ENCODE assay signal across 22 mouse cellular contexts in the genomic region with DNA sequence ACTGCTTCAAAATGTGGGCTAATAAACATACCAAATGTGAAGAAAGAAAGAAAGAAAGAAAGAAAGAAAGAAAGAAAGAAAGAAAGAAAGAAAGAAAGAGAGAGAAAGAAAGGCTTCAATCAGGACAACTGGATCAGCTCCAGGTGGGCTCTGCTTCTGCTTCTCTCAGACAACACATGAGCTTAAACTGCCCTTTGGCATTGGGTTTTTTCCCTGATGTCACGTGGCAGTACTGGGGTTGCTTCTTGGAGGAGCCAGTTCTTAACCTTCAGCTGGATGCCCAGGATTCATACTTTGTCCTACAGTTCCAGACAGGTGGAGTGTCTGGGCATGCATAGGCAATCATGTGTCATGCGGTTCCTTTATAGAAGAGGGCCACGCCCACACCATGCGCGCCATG.
DNase-seq lines count a peak whose midpoint lies in the region; ATAC-seq and TF ChIP-seq lines count a peak whose summit lies in the region.
"Had no signal": no experiment of that assay in that cellular context is flagged by ENCODE, and none has a peak within 500 bp of the region (broad histone marks: within the 10 kb centered on the region; RNA-seq: fewer than 3 reads in every experiment).

No protein-coding gene starts in this region.

- DNase-seq in heart, adult 11 months: peak; percentile 61
- DNase-seq in heart, adult 2 months: no peak
- peak; percentile 73 to 75 for DNase-seq in kidney, adult 8-10 months
- peak; percentile 70 to 82 for DNase-seq in kidney, postnatal 25 days
- no peak for DNase-seq in heart, embryonic 10.5 days (ENCODE audit: low spot score)
- DNase-seq: adrenal gland, postnatal 25 days; B cell, adult 2 months; cerebellum, adult 18-20 months; cerebellum, adult 9-11 months; cerebellum, postnatal 36 days; forebrain, postnatal 0 days; gastrocnemius, postnatal 14 days; heart, postnatal 14 days had no signal

- H3K27ac ChIP-seq in heart, adult 2 months: no peak overlapping the region
- H3K27ac ChIP-seq in kidney, embryonic 15.5 days: no peak overlapping the region
- H3K27ac ChIP-seq in intestine, postnatal 0 days (ENCODE audit: low read depth, low read length): no peak overlapping the region
- H3K27ac ChIP-seq in heart, embryonic 10.5 days: no peak overlapping the region
- H3K27ac ChIP-seq: embryonic facial prominence, embryonic 13.5 days; forebrain, embryonic 13.5 days; heart, embryonic 15.5 days; hindbrain, embryonic 13.5 days had no signal

- WGBS in heart, adult 2 months: 92% methylated on average over 5 of the region's 5 CpGs
- 96% methylated on average over 5 of the region's 5 CpGs for WGBS in kidney, embryonic 15.5 days
- 80% methylated on average over 5 of the region's 5 CpGs for WGBS in intestine, postnatal 0 days
- WGBS in heart, embryonic 10.5 days: 91% methylated on average over 5 of the region's 5 CpGs

- H3K9ac ChIP-seq in heart, adult 2 months (ENCODE audit: low read depth, low read length): no peak overlapping the region
- H3K9ac ChIP-seq in kidney, embryonic 15.5 days: no peak overlapping the region
- H3K9ac ChIP-seq in intestine, postnatal 0 days (ENCODE audit: low read depth, low read length): no peak overlapping the region
- H3K9ac ChIP-seq: embryonic facial prominence, embryonic 13.5 days; forebrain, embryonic 13.5 days; forebrain, postnatal 0 days; heart, embryonic 15.5 days; hindbrain, embryonic 13.5 days had no signal

- TF ChIP-seq EP300 in heart, adult 2 months (IDR thresholded peaks at IDR 0.05; ENCODE audit: insufficient read depth, low read depth, low read length): no peak

- H3K9me3 ChIP-seq in kidney, embryonic 15.5 days (replicated peaks): no peaks in the 10 kb centered on the region
- no peaks in the 10 kb centered on the region for H3K9me3 ChIP-seq in intestine, postnatal 0 days (ENCODE audit: control insufficient read depth)
- no peaks in the 10 kb centered on the region for H3K9me3 ChIP-seq in heart, embryonic 10.5 days
- H3K9me3 ChIP-seq: embryonic facial prominence, embryonic 13.5 days; forebrain, embryonic 13.5 days; G1E; heart, embryonic 15.5 days; hindbrain, embryonic 13.5 days had no signal

- no peaks in the 10 kb centered on the region for H3K27me3 ChIP-seq in heart, adult 2 months (ENCODE audit: control insufficient read depth, insufficient read depth, low read length)
- no peaks in the 10 kb centered on the region for H3K27me3 ChIP-seq in kidney, embryonic 15.5 days
- no peaks in the 10 kb centered on the region for H3K27me3 ChIP-seq in intestine, postnatal 0 days (replicated peaks; ENCODE audit: control insufficient read depth, insufficient read depth, low read length)
- no peaks in the 10 kb centered on the region for H3K27me3 ChIP-seq in heart, embryonic 10.5 days (ENCODE audit: insufficient read depth, poor library complexity, severe bottlenecking)
- H3K27me3 ChIP-seq: forebrain, embryonic 13.5 days; hindbrain, embryonic 13.5 days had no signal

- no peak overlapping the region for H3K4me2 ChIP-seq in kidney, embryonic 15.5 days
- H3K4me2 ChIP-seq in intestine, postnatal 0 days (replicated peaks; ENCODE audit: low read depth): no peak overlapping the region
- H3K4me2 ChIP-seq: embryonic facial prominence, embryonic 13.5 days; forebrain, embryonic 13.5 days; heart, embryonic 11.5 days; heart, embryonic 15.5 days; hindbrain, embryonic 13.5 days had no signal

- H3K4me1 ChIP-seq in heart, adult 2 months (ENCODE audit: control insufficient read depth, insufficient read depth, low read length): no peaks in the 10 kb centered on the region
- H3K4me1 ChIP-seq in kidney, embryonic 15.5 days: no peaks in the 10 kb centered on the region
- H3K4me1 ChIP-seq in intestine, postnatal 0 days (replicated peaks; ENCODE audit: control insufficient read depth, insufficient read depth, low read length): no peaks in the 10 kb centered on the region
- H3K4me1 ChIP-seq in heart, embryonic 10.5 days: no peaks in the 10 kb centered on the region; the same call in 1 of the 2 replicates
- H3K4me1 ChIP-seq: embryonic facial prominence, embryonic 13.5 days; heart, embryonic 15.5 days had no signal

- no peaks in the 10 kb centered on the region for H3K79me2 ChIP-seq in heart, adult 2 months (replicated peaks; ENCODE audit: control insufficient read depth, insufficient read depth, low read length)

- no peaks in the 10 kb centered on the region for H3K36me3 ChIP-seq in heart, adult 2 months (ENCODE audit: control insufficient read depth, insufficient read depth, low read length)
- no peaks in the 10 kb centered on the region for H3K36me3 ChIP-seq in kidney, embryonic 15.5 days
- no peaks in the 10 kb centered on the region for H3K36me3 ChIP-seq in intestine, postnatal 0 days (ENCODE audit: control insufficient read depth, insufficient read depth)
- H3K36me3 ChIP-seq in heart, embryonic 10.5 days: no peaks in the 10 kb centered on the region
- H3K36me3 ChIP-seq: embryonic facial prominence, embryonic 13.5 days; G1E; heart, embryonic 15.5 days; hindbrain, embryonic 13.5 days had no signal

- ATAC-seq in kidney, embryonic 15.5 days (replicated peaks; ENCODE audit: low FRiP score): no peak
- no peak for ATAC-seq in intestine, postnatal 0 days
- ATAC-seq: CD4-positive, CD25-positive, alpha-beta regulatory T cell, adult 4 months; forebrain, embryonic 13.5 days; forebrain, postnatal 0 days had no signal

- TF ChIP-seq CTCF in heart, adult 2 months (IDR thresholded peaks at IDR 0.05): no peak
- TF ChIP-seq CTCF in intestine, postnatal 0 days (IDR thresholded peaks at IDR 0.05; ENCODE audit: low read depth): no peak

- no peak overlapping the region for H3K4me3 ChIP-seq in heart, adult 2 months
- no peak overlapping the region for H3K4me3 ChIP-seq in kidney, embryonic 15.5 days (replicated peaks)
- H3K4me3 ChIP-seq in intestine, postnatal 0 days (ENCODE audit: low read depth, low read length): no peak overlapping the region
- H3K4me3 ChIP-seq in heart, embryonic 10.5 days: no peak overlapping the region
- H3K4me3 ChIP-seq: embryonic facial prominence, embryonic 13.5 days; forebrain, embryonic 13.5 days; heart, embryonic 15.5 days; hindbrain, embryonic 13.5 days had no signal

- intact Hi-C loops in heart, adult 2 months (cut with DNase I): no loop called here

- no peak for TF ChIP-seq POLR2A in heart, adult 2 months (IDR thresholded peaks at IDR 0.05; ENCODE audit: insufficient read depth, low read depth, low read length)

Comparison
In these comparisons a context has a peak if more than half of its experiments do, and no peak if none do; other contexts are left out.
1. DNase-seq: peak in heart, adult 11 months (single experiment), kidney, adult 8-10 months (2 of 2) and kidney, postnatal 25 days (2 of 2); none in heart, adult 2 months (0 of 2) and heart, embryonic 10.5 days (single experiment).